Mouse (Mus musculus) MN1 (cell line): ENCODE data around the gene Tmem50b.
"Not testable (repeated sequence)": the region's sequence is repeated elsewhere in the genome, so short reads cannot be mapped to it uniquely, and the experiment has no call there.

ENCODE experiments used
- DNase-seq: peaks from one replicate; pipeline ENCODE4 v3.0.0-alpha.2; 2016; ENCODE audit warnings: low spot score

The Tmem50b gene

DNA sequence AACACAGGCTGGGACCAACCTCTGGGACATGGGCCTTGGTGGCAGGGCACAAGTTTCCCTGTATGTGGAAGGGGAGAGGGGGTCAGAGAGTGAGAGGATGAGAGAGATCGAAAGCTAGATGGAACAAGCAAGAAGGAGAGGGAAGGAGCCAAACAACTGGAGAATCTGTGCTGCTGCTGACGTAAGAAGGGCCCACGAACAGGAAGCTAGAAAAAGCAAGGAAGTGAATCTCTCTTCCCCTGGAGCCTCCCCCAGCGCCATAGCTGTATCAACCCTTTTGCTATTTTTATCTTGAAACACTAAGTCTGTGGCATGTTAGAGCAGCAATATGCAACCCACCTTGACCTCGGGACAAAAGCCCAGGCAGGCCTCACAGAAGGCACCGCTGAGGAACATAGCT lies 59.5 kb downstream of the Tmem50b start:
- DNase-seq = no peak

DNA sequence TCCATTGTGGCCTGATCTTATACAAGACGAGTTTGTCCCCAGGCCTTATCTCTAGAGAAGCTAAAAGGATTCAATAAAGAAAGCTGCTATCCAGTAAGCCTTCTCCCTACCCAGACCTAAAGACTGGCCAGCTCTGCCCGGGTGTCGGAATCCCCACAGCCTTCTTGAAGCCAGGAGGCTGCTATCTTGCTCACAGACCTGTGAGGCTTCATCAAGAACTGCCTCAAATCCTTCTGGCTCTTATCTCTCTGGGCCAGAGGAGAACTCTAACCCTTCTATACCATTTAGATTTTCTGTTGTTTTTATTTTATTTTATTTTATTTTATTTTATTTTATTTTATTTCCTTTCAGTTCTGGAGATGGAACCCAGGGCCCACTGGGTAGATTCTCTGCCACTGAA lies 60.5 kb downstream of the Tmem50b start:
- no peak for DNase-seq

DNA sequence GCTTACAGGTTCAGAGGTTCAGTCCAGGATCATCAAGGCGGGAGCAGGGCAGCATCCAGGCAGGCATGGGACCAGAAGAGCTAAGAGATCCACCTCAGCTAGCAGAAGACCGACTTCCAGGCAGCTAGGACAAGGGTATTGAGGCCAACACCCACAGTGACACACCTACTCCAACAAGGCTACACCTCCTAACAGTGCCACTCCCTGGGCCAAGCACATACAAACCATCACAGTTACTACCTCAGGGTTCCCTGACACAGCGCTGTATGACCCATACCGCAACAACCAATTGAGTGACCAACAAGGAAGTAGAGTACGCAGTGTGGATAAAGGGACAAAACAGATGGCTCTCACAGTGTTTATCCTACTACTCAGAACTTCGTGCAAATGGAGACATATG lies 61.2 kb downstream of the Tmem50b start:
- no peak for DNase-seq

- DNase-seq = no peak
Measured at GRCm38 (mm10) chr16:91534888-91535287, 62.7 kb downstream of the Tmem50b start.

- peak; percentile 66 for DNase-seq
Measured at GRCm38 (mm10) chr16:91534477-91534876, 63.1 kb downstream of the Tmem50b start.

GRCm38 (mm10) chr16:91533097-91534001 lies 64.3 kb downstream of the Tmem50b start:
- DNase-seq = no peak

- DNase-seq = no peak
Measured at GRCm38 (mm10) chr16:91532429-91532828, 65.2 kb downstream of the Tmem50b start.

DNA sequence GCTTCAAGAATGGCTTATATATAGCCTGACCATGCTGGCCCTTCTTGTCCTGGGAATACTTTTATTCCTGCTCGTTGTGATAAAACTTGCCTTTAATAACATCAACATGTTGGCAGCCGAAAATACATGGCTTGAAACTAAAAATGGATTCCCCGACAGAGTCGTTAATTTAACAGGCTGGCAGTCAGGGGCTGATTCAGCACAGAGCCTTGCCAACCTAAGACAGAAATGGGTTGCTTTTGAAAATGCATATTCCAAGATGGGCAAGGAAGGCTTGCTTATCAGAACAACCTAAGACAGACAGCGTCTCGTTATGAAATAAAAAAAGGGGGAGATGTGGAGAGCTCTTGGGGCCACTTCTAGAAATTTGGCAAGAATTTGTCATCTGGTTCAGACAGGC lies 65.7 kb downstream of the Tmem50b start:
- no peak for DNase-seq

DNA sequence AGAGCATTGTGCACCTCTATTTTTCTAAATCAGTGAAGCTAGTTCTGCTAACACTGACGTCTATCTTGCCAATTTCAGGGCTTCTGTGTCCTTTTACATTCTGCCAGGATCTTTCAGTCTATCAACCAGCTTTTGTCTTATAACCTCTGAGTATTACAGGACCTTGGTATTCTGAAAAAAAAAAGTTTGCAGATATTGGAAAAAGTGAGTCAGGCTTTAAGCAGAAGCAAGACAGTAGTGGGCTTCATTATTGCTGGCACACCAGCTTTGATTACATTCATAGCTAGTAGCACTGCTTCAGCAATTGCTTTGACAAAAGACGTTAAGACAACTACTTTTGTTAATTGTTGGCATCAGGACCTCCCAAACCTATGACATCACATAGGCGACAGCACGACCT lies 66.8 kb downstream of the Tmem50b start:
- DNase-seq = not testable (repeated sequence)

DNA sequence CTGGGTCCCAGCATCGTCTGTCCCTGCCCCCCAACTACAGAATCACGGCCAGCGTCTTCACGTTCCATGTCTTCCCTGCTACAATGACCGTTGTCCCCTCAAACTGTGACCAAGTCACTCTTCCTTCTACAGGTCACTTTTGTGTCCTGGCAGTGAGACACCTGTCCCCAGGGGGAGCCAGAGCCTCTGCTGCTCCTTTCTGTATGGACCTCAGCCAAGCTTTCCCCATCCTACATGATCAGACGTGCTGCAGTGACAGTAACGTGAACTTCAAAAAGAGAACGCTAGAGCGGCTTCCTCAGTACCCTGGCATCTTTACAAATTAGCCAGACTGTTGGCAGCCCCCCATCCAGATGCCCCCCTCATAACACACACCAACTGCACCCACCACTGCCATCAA lies 69.0 kb downstream of the Tmem50b start:
- DNase-seq = no peak

DNA sequence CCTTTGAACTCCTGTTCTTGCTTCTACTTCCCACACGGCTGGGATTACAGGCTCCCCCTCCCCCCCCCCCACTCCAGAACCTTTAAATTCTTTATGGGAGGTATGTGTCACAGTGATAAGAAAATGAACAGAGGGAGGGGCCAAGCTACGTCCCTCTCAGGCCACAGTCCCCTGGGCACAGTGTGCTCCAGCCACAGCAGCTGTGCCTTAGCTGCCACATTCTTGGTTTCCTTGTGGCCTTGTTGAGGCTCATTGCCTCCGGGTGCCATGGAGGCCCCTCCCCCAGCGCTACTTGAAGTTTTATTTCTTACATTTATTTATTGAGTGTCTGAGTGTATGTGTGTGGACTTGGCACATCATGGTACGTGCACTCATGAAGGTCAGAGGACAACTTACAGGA lies 70.1 kb downstream of the Tmem50b start:
- DNase-seq = no peak

DNA sequence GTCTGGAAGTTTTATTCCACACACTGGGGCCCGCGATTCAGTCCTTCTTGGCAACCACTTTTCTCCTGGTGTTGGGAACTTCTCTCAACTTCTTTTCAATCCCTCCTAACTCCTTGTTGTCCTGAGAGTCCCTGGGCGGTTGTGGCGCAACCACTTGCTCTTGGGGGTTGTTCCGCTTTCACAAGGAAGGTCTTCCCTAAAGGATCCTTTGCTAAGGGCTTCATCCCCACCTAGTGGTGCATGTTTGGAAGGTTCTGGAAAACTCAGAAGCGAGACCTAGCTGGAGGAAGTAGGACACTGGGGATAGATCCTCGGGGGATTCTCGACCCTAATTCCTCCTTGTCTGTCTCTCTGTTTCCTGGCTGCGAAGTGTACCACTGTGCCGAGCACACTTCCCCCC lies 70.5 kb downstream of the Tmem50b start:
- no peak for DNase-seq

DNA sequence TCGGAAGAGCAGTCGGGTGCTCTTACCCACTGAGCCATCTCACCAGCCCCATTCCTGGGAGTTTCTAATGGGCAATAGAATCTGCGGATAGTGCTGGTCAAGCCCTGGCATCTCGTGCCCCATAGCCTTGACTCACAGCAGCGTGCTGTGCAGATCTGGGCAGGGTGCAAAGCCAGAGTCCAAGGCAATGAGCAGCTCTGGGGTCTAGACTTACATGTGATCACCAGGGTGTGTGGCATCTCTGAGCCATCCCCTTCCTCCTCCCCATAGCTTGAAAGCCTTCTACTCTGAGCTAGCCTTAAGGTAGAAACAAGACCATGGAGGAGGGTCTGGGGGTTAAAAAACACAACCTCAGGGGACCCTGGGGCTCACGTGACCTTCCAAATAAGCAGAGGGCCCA lies 71.3 kb downstream of the Tmem50b start:
- DNase-seq = no peak
